Mouse (Mus musculus) gastrocnemius, postnatal 4 days (tissue): ENCODE results near the gene Pld3. TPM values are rescaled to one million over a fixed set of nuclear protein-coding genes. Genes with fewer than 3 reads are reported as not detected.
A peak's percentile ranks its signal among the peaks of the same experiment; 100 is the strongest.

ENCODE experiments used
- DNase-seq, 2 experiments: peaks; one replicate each; pipeline ENCODE4 v3.0.0; 2021 to 2022; ENCODE audit warnings: low spot score in 2 of 2, mixed read lengths in 2 of 2
- total RNA-seq, 2 experiments: library from RNA; stranded (reverse); gene quantifications; 2 replicates each; pipeline ENCODE4 v1.2.3; 2021

The Pld3 gene
- total RNA-seq, 2 experiments from 2014 or later, result 45.0 to 47.7 TPM

- no peak for DNase-seq
These were observed 19.1 kb upstream of the Pld3 start for GRCm38 (mm10) chr7:27572133-27572532.

DNA sequence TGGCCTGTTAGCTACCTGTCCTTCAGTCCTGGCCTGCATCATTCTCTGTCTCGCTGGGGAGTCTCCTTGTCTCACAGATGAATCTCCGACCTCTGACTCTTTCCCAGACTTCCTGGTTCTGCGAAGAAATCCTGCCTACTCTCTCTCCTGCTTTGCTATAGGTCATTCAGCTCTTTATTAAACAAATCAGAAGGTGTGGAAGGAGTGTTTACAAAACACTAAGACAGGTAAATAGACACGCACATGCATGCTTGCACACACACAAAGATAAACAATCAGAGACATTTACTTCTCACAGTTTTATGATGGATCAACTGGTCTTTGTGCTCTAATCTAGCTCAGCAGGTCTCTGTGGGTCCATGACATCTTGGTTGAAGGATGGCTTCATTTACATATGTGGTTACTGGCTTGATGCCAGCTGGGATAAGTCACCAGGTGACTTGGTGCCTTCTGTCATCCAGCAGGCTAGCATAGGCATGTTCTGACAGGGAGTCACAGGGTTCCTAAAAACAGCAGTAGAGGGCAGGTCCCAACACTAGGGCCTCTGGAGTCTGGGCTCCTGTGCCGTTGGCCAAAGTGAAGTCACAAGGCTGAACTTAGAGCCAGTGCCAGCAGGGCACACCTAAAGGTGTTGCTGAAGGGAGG is 16.7 kb upstream of the Pld3 start:
- no peak for DNase-seq

GRCm38 (mm10) chr7:27560978-27561377 is 8.0 kb upstream of the Pld3 start:
- no peak for DNase-seq

DNA sequence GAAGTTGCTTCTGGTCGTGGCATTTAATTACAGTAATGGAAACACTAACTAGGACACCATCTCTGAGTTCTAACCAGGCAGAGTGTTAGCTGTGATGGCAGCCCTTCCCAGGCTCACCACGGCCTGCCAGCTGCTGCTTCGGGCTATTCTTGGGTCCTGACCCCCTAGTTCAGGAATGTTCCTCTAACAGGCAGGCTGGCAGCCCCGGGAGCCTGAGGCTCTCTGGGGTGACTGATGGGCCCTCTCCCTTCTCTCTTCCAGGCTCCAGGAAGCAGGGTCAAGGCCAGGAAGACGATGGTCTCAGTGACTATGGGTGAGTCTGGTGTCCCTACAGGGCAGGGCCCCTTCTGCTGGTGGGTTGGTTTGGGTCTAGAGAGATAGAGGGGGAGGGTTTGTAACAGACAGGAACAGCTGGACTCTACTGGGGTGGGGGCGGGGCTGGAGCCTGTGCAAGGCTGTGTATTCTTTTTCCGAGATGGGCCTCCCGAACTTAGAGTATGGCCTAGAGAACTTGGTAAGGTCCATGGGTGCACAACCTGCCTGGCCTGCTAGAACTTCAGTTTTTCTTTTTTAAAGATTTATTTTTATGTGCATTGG is 7.4 kb upstream of the Pld3 start:
- DNase-seq, result peak in 1 of 2 experiments; percentile 42

DNA sequence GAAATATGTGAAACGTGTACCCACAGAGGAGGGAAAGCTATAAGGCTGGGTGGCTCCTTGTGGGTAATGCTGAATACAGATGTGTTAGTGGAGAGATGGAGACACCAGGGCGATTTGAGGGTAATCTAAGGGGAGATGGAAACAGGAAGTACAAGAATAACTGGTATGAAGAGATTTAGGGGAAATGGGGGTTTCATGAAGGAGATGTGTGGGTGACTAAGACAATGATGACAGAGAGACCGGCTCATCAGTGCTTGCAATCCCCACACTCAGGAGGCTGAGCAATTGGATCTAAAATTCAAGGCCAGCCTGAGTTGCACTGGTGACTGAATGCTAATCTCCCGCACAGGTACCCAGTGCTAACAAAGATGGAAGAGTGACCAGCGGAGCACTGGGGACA is 948 bp downstream of the Pld3 start:
- DNase-seq, result no peak

DNA sequence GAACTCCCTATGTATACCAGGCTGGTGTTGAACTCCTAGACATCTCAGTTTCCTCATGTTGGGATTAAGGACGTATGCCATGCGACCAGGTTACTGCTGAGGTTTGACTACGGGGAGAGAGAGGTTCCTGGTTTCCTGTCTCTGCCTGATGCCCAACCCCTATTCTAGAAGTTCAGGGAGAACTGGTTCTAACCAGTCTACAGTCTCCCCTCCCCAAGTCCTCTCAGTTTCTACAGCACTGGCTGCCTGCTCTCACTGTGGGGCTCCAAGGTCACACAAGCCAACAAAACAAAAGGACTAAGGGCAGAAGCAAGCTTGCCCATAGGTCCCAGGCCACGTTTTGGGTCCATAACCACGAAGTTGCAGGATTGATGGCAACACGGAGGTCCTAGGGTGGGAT is 3.4 kb downstream of the Pld3 start:
- no peak for DNase-seq

DNA sequence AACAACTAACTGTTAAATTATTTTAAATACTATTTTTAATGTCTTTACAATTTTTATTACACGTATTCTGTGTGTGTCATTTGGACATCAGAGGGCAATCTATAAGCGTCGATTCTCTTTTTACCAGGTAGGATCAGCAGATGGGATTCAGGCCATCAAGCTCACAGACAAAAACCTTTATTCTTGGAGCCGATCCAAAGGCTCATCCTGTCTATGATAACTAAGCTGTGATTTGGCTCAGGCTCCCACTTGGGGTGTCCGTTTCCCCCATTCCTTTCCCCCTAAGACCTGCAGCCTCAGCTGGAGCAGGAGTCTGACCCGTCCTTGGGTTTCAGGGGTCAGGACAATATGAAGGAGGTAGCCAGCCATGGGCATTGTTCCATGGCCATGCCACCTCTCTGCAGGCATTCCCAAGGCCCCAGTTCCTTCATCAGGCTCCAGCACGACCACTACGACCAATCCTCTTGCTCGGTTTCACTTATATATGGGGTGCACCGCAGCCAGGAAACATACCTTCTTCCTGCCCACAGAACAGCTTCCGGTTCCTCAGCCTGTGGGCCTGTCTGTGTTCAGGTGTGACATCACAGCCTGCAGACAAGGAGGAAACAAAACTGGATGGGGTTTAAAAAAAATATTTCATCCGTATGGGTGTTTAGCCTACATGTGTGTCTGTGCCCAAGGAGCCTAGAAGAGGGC is 8.2 kb downstream of the Pld3 start:
- DNase-seq, result no peak

- no peak for DNase-seq
These were observed 9.2 kb downstream of the Pld3 start for GRCm38 (mm10) chr7:27543851-27544250.

- DNase-seq, result no peak
These were observed 10.0 kb downstream of the Pld3 start for GRCm38 (mm10) chr7:27543065-27543464.

GRCm38 (mm10) chr7:27542392-27543033 is 10.5 kb downstream of the Pld3 start:
- DNase-seq, result peak; percentile 59 to 77

DNA sequence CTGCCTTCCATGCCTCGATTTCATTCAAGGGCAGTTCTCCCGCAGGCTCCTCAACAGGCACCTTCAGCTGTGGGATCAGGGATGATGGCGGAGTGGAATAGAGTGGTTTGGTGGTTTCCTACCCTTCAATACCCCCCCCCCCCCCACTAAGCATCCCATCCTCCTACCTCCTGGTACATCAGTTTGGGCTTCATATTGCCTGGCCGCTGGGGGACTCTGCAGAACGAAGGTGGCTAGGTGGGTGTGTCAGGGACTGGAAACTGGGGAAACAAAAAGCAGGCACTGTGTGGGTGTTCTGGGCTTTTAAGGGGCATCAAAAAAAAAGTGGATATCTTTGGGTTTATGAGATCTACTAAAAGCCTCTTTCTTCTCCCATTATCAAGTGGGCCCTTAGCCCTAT is 11.1 kb downstream of the Pld3 start:
- no peak for DNase-seq

DNA sequence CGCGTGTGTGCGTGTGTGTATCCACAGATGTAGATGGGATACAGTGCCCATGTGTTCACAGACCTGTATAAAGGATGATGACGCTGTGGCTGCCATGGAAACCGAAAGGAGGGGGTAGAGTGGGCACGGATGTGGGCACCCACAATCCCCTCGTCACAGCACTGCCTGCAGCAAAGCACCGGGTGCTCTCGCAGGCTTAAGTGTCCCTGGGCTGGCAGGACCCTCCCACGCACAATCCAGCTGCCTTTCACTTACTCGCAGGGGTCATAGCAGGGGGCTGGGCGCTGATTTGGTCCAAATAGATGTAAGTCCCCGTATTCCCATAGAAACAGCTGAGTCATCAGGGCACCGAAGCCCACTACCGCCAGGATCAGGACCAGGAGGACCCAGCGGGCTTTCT is 11.6 kb downstream of the Pld3 start:
- DNase-seq, result no peak

GRCm38 (mm10) chr7:27540935-27541334 is 12.1 kb downstream of the Pld3 start:
- no peak for DNase-seq

- DNase-seq, result no peak
These were observed 12.5 kb downstream of the Pld3 start for GRCm38 (mm10) chr7:27540521-27540920.

GRCm38 (mm10) chr7:27538797-27539196 is 14.2 kb downstream of the Pld3 start:
- no peak for DNase-seq

- DNase-seq, result no peak
These were observed 15.0 kb downstream of the Pld3 start for GRCm38 (mm10) chr7:27537998-27538397.

- no peak for DNase-seq
These were observed 16.4 kb downstream of the Pld3 start for GRCm38 (mm10) chr7:27536618-27537017.

GRCm38 (mm10) chr7:27535386-27535785 is 17.6 kb downstream of the Pld3 start:
- DNase-seq, result no peak

- DNase-seq, result no peak
These were observed 20.5 kb downstream of the Pld3 start for GRCm38 (mm10) chr7:27532480-27533050.

GRCm38 (mm10) chr7:27531707-27532106 is 21.3 kb downstream of the Pld3 start:
- DNase-seq, result no peak

DNA sequence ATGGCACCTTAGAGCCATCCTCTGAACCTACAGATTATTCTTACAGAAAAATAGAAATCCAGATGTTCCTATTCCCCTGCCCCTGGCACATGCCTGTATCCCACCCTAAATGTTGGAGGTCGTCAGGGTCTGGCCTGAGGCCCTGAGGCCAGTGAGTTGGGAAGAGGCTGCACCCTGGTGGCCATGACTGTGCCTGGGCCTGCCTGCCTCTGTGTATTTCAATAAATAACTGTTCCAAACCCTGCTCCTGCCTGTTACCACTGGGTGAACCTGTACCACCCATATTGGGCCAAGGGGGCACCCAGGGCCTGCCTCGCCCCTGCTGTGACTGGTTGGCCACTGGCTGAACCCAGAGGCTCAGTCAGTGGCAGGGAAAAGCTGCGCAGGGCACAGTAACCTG is 22.1 kb downstream of the Pld3 start:
- no peak for DNase-seq

GRCm38 (mm10) chr7:27529070-27529469 is 23.9 kb downstream of the Pld3 start:
- DNase-seq, result no peak
